Mouse (Mus musculus) G1E (cell line): ENCODE data around the gene Cwf19l1. TPM values are rescaled to one million over a fixed set of nuclear protein-coding genes. Genes with fewer than 3 reads are reported as not detected.
A peak's percentile ranks its signal among the peaks of the same experiment; 100 is the strongest.

Experiments used
- ATAC-seq: 2 replicates; pipeline ENCODE4 v1.8.0; 2016; ENCODE audit warnings: mild to moderate bottlenecking; ENCODE audit not compliant: insufficient number of reproducible peaks, poor library complexity, low FRiP score, severe bottlenecking; ENCODE audit errors: extremely low read depth
- DNase-seq: peaks from one replicate; pipeline ENCODE4 v3.0.0; 2012; ENCODE audit warnings: low spot score
- H3K27me3 ChIP-seq: 2 replicates; pipeline ENCODE4 v1.6.1; 2012; ENCODE audit warnings: mild to moderate bottlenecking, low read length, inconsistent platforms; ENCODE audit not compliant: insufficient read depth
- H3K36me3 ChIP-seq: replicated peaks from 2 replicates; pipeline ENCODE3; 2012; ENCODE audit warnings: mild to moderate bottlenecking, inconsistent platforms
- H3K4me1 ChIP-seq: 2 replicates; pipeline ENCODE4 v1.6.1; 2012; ENCODE audit warnings: low read depth, low read length, inconsistent platforms, mixed read lengths; ENCODE audit not compliant: insufficient read depth
- H3K4me3 ChIP-seq: 2 replicates; pipeline ENCODE4 v1.5.1; 2012; ENCODE audit warnings: low read depth, mild to moderate bottlenecking, inconsistent platforms, low read length, moderate library complexity, mixed read lengths
- H3K9me3 ChIP-seq: replicated peaks from 2 replicates; pipeline ENCODE4 v1.6.1; 2012; ENCODE audit warnings: inconsistent platforms
- CTCF ChIP-seq: IDR thresholded peaks from 2 replicates; pipeline ENCODE4 v1.5.1; 2012; ENCODE audit warnings: low read depth, low read length, inconsistent platforms, mixed read lengths
- GATA1 ChIP-seq: IDR thresholded peaks from 2 replicates; pipeline ENCODE4 v1.6.1; 2012; ENCODE audit warnings: borderline replicate concordance, low read length, inconsistent platforms, mixed read lengths
- GATA2 ChIP-seq: IDR thresholded peaks from 2 replicates; pipeline ENCODE4 v1.6.1; 2012; ENCODE audit warnings: low read depth, low read length, inconsistent platforms, borderline replicate concordance
- POLR2AphosphoS5 ChIP-seq: IDR thresholded peaks from 2 replicates; pipeline ENCODE4 v1.6.1; 2012; ENCODE audit warnings: low read depth, low read length, inconsistent platforms; ENCODE audit not compliant: insufficient replicate concordance
- TAL1 ChIP-seq: conservative IDR thresholded peaks from 2 replicates; pipeline ENCODE4 v1.6.1; 2012; ENCODE audit warnings: low read depth, low read length, inconsistent platforms, mixed read lengths
- polyA plus RNA-seq: library from polyadenylated mRNA; stranded (reverse); fragments of >175 nt; gene quantifications from 2 replicates; pipeline ENCODE4 v1.2.3, GENCODE M21; 2012
- total RNA-seq, 2 experiments: library from RNA; stranded (forward) in 1 of 2; stranded (reverse) in 1 of 2; fragments of 200-1000 nt in 1 of 2; fragments of >200 nt in 1 of 2; fragmentation: Nextera tagmentation in 1 of 2; gene quantifications; 2 replicates each; pipeline ENCODE4 v1.2.3; 2014 to 2017

The Cwf19l1 gene
- total and polyA plus RNA-seq, 3 experiments, result 7.4 to 35.3 (median 35.2) TPM

DNA sequence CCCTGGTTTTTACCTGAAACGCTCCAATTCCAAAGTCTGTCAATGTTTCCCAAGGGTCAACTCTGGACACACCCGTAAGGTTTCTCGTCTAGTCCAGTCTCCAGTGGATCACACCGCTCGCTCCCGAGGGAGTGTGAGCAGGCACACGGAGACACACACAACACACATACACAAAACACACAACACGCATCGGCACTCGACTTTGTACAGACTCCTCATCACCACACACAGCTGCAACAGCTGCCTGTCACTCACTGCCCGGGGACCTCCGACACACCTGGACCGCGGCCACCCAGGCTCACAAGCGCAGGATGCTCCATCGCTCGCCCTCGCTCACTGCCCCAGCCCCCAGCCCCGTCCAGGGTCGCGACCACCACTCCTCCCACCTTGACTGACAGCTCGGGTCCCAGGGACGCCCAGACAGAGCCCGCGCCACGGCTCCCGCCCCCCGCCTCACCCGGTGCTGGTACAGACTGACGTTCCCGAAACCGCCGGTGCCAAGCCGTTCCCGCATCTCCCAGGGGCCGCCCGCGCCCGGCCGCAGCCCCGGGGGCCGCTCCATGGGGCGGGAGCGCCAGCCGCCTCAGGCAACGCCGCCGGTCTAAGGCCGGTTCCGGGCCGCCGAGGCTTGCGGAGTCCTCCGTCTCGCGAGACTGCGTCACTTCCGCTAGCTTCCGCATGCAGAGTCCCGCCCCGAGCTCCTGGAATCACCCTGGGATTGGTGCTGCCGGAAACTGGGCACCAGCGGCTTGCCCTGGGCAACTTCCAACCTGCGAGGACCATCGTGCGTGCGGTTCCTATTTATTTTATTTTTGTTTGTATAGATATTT lies 28.6 kb downstream of the Cwf19l1 start, which contains the start of gene Chuk:
Chuk (minus strand) TSS at position 650 of the 830 bp plus-strand sequence.
- Histone ChIP-seq H3K4me3 (peak within 1 kb of the TSS; percentile 100), H3K9me3 (no peaks in the 10 kb centered on the region), H3K4me1 (peaks cover 34% of the 10 kb centered on the region), H3K27me3 (no peaks in the 10 kb centered on the region), H3K36me3 (peaks cover 51% of the 10 kb centered on the region)
- DNase-seq (peak; percentile 95), ATAC-seq (peak; percentile 85)
- no peak for TF ChIP-seq GATA1

DNA sequence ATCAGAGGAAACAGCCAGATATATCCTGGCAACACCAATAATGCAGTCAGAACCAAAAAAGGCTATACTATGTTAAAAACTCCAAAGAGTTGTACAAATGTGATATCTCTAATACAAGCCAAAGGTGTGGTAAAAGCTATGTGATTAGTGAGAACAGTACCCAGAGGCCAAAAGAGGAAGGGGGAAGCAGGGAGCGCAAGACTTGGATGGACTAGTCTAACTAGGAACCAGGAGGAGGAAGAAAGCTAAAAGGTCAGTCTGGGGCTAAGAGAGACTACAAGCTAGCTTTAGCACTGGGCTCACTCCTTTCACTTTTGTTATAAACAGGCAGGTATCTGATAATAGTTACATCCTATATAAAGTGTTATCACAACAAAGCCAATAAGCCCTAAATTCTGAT lies 31.3 kb downstream of the Cwf19l1 start:
- no peaks in the 10 kb centered on the region for H3K9me3 ChIP-seq
- H3K4me1 ChIP-seq, result peaks cover 34% of the 10 kb centered on the region
- DNase-seq (no peak), ATAC-seq (no peak)
- H3K4me3 ChIP-seq, result no peak overlapping the region
- H3K36me3 ChIP-seq, result peaks cover 44% of the 10 kb centered on the region
- no peaks in the 10 kb centered on the region for H3K27me3 ChIP-seq
- TF ChIP-seq GATA2, result no peak
- TF ChIP-seq GATA1, result no peak
- no peak for TF ChIP-seq POLR2AphosphoS5
- TF ChIP-seq TAL1, result no peak
- no peak for TF ChIP-seq CTCF

DNA sequence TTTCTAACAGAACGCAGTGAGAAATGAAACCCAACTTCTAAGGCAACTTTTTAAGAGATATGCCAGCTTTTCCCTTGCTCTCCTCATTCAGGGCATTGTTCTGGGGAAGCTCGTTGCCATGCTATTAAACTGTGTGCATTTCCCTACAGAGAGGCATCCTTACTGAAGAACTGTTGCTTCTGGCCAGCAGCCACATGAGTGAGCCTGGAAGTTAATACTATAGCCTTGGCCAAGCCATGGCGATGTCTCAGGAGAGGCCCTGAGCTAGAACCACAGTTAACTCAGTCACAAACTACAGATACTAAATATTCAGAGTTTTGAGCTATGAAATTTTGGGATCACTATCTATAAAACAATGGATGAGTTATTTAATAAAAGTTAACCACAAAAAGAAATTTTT lies 32.7 kb downstream of the Cwf19l1 start:
- ATAC-seq (no peak), DNase-seq (no peak)
- Histone ChIP-seq H3K36me3 (peaks cover 49% of the 10 kb centered on the region), H3K4me3 (no peak overlapping the region), H3K9me3 (no peaks in the 10 kb centered on the region), H3K27me3 (no peaks in the 10 kb centered on the region), H3K4me1 (peaks cover 25% of the 10 kb centered on the region)
- no peak for TF ChIP-seq GATA2
- TF ChIP-seq GATA1, result no peak
- TF ChIP-seq POLR2AphosphoS5, result no peak
- TF ChIP-seq TAL1, result no peak
- TF ChIP-seq CTCF, result no peak

DNA sequence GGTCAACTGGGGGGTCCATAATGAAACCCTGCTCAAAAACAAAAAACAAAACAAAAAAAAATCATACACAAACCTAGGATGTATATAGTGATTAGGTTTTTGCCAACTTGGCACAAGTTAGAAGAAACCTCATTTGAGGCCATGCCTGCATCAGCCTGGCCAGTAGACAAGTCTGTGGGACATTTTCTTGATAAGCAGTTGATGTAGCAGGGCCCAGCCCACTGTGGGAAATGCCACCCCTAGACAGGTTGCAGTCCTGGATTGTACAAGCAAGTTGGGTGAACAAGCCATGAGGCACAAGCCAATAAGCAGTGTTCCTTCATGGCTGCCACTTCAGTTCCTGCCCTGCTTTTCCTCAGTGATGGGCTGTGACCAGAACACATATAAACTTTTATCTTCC lies 34.8 kb downstream of the Cwf19l1 start:
- Histone ChIP-seq H3K9me3 (no peaks in the 10 kb centered on the region), H3K4me3 (no peak overlapping the region), H3K36me3 (peaks cover 69% of the 10 kb centered on the region), H3K27me3 (no peaks in the 10 kb centered on the region), H3K4me1 (peaks cover 12% of the 10 kb centered on the region)
- TF ChIP-seq GATA2 (no peak), GATA1 (no peak)
- DNase-seq (no peak), ATAC-seq (no peak)

DNA sequence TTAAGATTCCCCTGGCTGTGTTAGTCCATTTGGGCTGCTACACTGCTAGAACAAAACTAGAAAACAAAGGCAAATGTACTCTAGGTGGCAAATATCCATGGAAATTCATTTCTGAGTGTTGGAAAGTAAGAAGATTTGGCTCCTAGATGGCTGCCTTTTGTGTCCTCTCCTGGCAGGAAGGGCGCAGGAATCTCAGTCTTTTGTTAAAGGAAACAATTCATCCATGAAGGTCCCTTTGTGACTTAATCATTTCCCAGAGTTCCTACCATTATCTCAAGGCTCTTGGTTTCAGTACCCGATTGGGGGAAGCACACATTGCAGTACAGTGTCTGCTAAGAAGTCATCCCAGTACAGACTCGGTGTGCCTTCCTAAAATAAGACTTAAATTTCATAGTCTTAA lies 49.4 kb downstream of the Cwf19l1 start:
- ATAC-seq, result no peak
- no peak overlapping the region for H3K4me3 ChIP-seq

DNA sequence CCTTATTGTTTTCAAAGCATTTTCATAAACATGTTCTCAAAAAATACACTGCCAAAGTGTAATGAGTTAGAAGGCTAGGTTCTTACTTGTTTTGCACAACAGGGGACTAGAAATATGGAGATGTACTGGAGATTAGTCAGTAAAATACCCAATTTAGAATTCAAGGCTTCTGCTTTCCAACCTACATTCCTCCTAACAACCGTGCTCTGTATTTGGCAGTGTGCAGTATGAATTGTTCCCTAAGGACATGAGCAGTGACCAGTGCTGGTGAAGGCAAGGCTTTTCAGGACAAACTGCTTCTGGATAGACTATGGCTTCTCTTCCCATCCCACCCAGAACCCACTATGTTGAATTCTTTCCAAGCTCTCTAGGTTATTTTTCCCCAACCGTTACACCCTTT lies 54.8 kb downstream of the Cwf19l1 start:
- Histone ChIP-seq H3K4me3 (no peak overlapping the region), H3K36me3 (peaks cover 88% of the 10 kb centered on the region), H3K9me3 (no peaks in the 10 kb centered on the region), H3K27me3 (no peaks in the 10 kb centered on the region), H3K4me1 (no peaks in the 10 kb centered on the region)
- ATAC-seq (no peak), DNase-seq (no peak)
- TF ChIP-seq GATA1, result no peak
- no peak for TF ChIP-seq GATA2
- TF ChIP-seq TAL1, result no peak
- no peak for TF ChIP-seq POLR2AphosphoS5
- TF ChIP-seq CTCF, result no peak

More for the DNA sequence above, 49.4 kb downstream of the Cwf19l1 start:
- Histone ChIP-seq H3K36me3 (peaks cover 85% of the 10 kb centered on the region), H3K4me1 (no peaks in the 10 kb centered on the region; the same call in 1 of the 2 replicates), H3K27me3 (no peaks in the 10 kb centered on the region), H3K9me3 (no peaks in the 10 kb centered on the region)
- DNase-seq, result no peak
- TF ChIP-seq CTCF, result no peak
- TF ChIP-seq GATA1, result no peak
- TF ChIP-seq POLR2AphosphoS5, result no peak
- no peak for TF ChIP-seq TAL1
- no peak for TF ChIP-seq GATA2

DNA sequence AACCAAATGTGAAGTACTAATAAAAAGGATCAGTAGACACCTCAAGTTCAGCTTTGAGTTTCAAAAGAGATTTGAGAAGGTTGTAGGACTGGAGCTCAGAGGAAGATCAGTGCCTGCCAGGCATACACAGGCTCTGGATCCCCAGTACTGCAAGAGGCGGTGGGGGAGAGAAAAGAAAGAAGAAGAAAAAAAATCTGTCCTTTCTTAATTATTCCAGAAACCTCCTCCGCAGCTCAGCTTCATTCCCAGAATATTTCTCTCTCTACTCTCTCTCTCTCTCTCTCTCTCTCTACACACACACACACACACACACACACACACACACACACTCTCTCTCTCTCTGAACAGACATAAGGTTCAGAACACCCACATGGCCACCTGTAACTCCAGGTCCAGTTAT lies 55.7 kb downstream of the Cwf19l1 start:
- peaks cover 88% of the 10 kb centered on the region for H3K36me3 ChIP-seq
- no peaks in the 10 kb centered on the region for H3K4me1 ChIP-seq
- DNase-seq (no peak), ATAC-seq (no peak)
- TF ChIP-seq CTCF, result no peak
- no peak for TF ChIP-seq POLR2AphosphoS5
- TF ChIP-seq GATA2, result no peak
- H3K4me3 ChIP-seq, result no peak overlapping the region
- no peaks in the 10 kb centered on the region for H3K9me3 ChIP-seq
- H3K27me3 ChIP-seq, result no peaks in the 10 kb centered on the region
